Mouse (Mus musculus): ENCODE measurements around the gene Pdss1. TPM values are rescaled to one million over a fixed set of nuclear protein-coding genes. Genes with fewer than 3 reads are reported as not detected.

Gene Pdss1
- polyA plus RNA-seq, 2 experiments: 15.9 to 16.9 TPM

DNA sequence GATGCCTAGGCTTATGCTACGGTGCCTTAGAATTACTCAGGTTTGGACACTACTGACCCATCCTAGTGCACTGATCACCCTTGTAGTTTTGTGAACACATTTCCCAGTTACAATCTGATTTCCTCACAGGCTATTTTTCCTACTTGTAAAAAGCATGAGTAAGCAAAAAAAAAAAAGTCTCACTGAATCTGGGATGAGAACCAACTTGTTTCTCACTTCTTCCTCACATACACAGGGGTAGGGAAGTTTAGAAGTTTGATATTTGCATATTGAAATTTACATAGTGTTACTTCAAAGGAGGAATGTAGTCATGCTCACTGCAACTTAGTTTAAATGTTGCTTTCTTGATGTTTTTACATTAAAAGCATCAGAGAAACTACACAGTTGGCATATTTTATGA, 38.2 kb downstream of the Pdss1 start:
- DNase-seq (ENCODE audit: low spot score) (no peak), ATAC-seq (ENCODE audit: low FRiP score, low read depth) (no peak)
- Histone ChIP-seq H3K4me1 (ENCODE audit: control insufficient read depth, insufficient read depth, low read length) (no peaks in the 10 kb centered on the region), H3K9ac (ENCODE audit: low read depth, low read length, severe bottlenecking) (no peak overlapping the region), H3K4me3 (replicated peaks; ENCODE audit: low read length) (no peak overlapping the region), H3K9me3 (ENCODE audit: control insufficient read depth, low read length) (no peaks in the 10 kb centered on the region), H3K4me2 (replicated peaks; ENCODE audit: low read depth, low read length, severe bottlenecking) (no peak overlapping the region), H3K36me3 (ENCODE audit: control insufficient read depth, insufficient read depth, low read length) (peaks cover 18% of the 10 kb centered on the region; the same call in 1 of the 2 replicates), H3K27ac (replicated peaks; ENCODE audit: low read depth, low read length) (no peak overlapping the region), H3K27me3 (ENCODE audit: control insufficient read depth, insufficient read depth, low read length) (no peaks in the 10 kb centered on the region)
- TF ChIP-seq POLR2A (IDR thresholded peaks at IDR 0.05; ENCODE audit: borderline replicate concordance, extremely low read depth, insufficient read depth, insufficient read length): no peak
- WGBS: 79% methylated on average over 1 of the region's 1 CpGs

DNA sequence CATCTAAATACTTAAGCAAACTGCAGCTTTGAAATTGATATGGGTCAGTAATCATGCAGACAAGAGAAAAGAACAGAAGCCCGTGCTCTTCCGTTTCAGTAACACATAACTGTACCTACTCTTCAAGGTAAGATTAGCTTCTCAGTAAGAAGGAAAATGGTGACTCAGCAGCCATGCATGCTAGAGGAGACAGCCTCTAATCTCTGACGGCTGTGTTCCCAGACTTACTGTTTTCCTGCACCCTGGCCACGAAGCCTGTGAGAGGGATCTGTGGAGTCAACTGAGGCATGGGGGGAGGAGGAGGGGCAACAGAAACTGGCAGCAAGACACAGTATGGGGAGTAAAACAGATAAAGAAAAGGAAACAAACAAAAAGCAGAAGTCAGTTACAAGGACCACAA, 54.6 kb downstream of the Pdss1 start:
- no peaks in the 10 kb centered on the region for H3K4me1 ChIP-seq (ENCODE audit: control insufficient read depth, insufficient read depth, low read length)
- no peak overlapping the region for H3K27ac ChIP-seq (replicated peaks; ENCODE audit: low read depth, low read length)
- peaks cover 22% of the 10 kb centered on the region for H3K36me3 ChIP-seq (ENCODE audit: control insufficient read depth, insufficient read depth, low read length)
- TF ChIP-seq POLR2A (IDR thresholded peaks at IDR 0.05; ENCODE audit: borderline replicate concordance, extremely low read depth, insufficient read depth, insufficient read length): no peak
- ATAC-seq (ENCODE audit: low FRiP score, low read depth) (no peak), DNase-seq (ENCODE audit: low spot score) (no peak)
- WGBS: 50% methylated on average over 4 of the region's 4 CpGs
- H3K4me2 ChIP-seq (replicated peaks; ENCODE audit: low read depth, low read length, severe bottlenecking): no peak overlapping the region
- no peak overlapping the region for H3K9ac ChIP-seq (ENCODE audit: low read depth, low read length, severe bottlenecking)
- H3K4me3 ChIP-seq (replicated peaks; ENCODE audit: low read length): no peak overlapping the region
- no peaks in the 10 kb centered on the region for H3K27me3 ChIP-seq (ENCODE audit: control insufficient read depth, insufficient read depth, low read length)
- H3K9me3 ChIP-seq (ENCODE audit: control insufficient read depth, low read length): no peaks in the 10 kb centered on the region

DNA sequence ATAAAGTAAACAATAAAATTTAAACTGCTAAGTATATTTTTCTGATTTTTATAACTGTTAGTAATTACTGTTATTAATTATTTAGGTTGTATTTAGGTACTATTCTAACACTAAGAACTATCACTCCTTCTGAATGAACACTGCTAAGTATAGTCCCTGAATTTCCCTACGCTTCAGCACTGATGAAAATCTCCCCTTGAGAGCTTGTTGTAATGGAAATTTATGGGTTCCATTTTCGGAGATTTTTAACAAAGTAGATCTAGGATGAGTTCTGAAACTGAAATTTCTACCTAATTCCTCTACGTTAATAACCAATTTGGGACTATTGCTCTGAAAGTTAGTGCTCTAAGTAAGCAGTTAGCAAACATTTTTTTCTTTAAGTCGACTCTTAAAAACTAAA, 59.0 kb downstream of the Pdss1 start:
- Histone ChIP-seq H3K4me3 (replicated peaks; ENCODE audit: low read length) (no peak overlapping the region), H3K4me2 (replicated peaks; ENCODE audit: low read depth, low read length, severe bottlenecking) (no peak overlapping the region), H3K4me1 (ENCODE audit: control insufficient read depth, insufficient read depth, low read length) (no peaks in the 10 kb centered on the region), H3K27ac (replicated peaks; ENCODE audit: low read depth, low read length) (no peak overlapping the region), H3K9ac (ENCODE audit: low read depth, low read length, severe bottlenecking) (no peak overlapping the region), H3K27me3 (ENCODE audit: control insufficient read depth, insufficient read depth, low read length) (no peaks in the 10 kb centered on the region), H3K36me3 (ENCODE audit: control insufficient read depth, insufficient read depth, low read length) (peaks cover 7% of the 10 kb centered on the region; the same call in 1 of the 2 replicates), H3K9me3 (ENCODE audit: control insufficient read depth, low read length) (no peaks in the 10 kb centered on the region)
- no peak for TF ChIP-seq POLR2A (IDR thresholded peaks at IDR 0.05; ENCODE audit: borderline replicate concordance, extremely low read depth, insufficient read depth, insufficient read length)
- ATAC-seq (ENCODE audit: low FRiP score, low read depth): no peak
- WGBS: 81% methylated on average over 4 of the region's 4 CpGs
- no peak for DNase-seq (ENCODE audit: low spot score)

DNA sequence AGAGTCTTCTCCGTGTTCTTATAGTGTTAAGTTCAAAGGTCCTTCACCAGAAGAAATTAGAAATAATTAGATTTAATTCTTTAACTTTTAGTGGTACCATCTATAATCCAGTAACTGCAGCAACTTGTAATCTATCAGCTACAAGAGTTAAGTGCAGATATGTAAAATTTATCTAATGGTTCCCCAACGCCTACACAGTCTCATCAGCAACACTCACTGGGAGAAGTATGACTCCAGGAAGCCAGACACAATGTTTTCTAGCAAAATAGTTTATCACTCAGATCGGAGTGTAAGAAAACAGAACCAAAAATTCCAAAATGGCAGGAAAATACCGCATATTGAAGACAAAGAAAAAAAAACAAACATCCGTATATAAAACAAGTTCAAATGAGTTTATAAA, 60.6 kb downstream of the Pdss1 start:
- Histone ChIP-seq H3K27ac (replicated peaks; ENCODE audit: low read depth, low read length) (no peak overlapping the region), H3K9me3 (ENCODE audit: control insufficient read depth, low read length) (no peaks in the 10 kb centered on the region), H3K27me3 (ENCODE audit: control insufficient read depth, insufficient read depth, low read length) (no peaks in the 10 kb centered on the region), H3K36me3 (ENCODE audit: control insufficient read depth, insufficient read depth, low read length) (peaks cover 3% of the 10 kb centered on the region; the same call in 1 of the 2 replicates), H3K9ac (ENCODE audit: low read depth, low read length, severe bottlenecking) (no peak overlapping the region), H3K4me3 (replicated peaks; ENCODE audit: low read length) (no peak overlapping the region), H3K4me2 (replicated peaks; ENCODE audit: low read depth, low read length, severe bottlenecking) (no peak overlapping the region), H3K4me1 (ENCODE audit: control insufficient read depth, insufficient read depth, low read length) (no peaks in the 10 kb centered on the region)
- DNase-seq (ENCODE audit: low spot score) (no peak), ATAC-seq (ENCODE audit: low FRiP score, low read depth) (no peak)
- WGBS: 91% methylated on average over 5 of the region's 5 CpGs
- TF ChIP-seq POLR2A (IDR thresholded peaks at IDR 0.05; ENCODE audit: borderline replicate concordance, extremely low read depth, insufficient read depth, insufficient read length): no peak

DNA sequence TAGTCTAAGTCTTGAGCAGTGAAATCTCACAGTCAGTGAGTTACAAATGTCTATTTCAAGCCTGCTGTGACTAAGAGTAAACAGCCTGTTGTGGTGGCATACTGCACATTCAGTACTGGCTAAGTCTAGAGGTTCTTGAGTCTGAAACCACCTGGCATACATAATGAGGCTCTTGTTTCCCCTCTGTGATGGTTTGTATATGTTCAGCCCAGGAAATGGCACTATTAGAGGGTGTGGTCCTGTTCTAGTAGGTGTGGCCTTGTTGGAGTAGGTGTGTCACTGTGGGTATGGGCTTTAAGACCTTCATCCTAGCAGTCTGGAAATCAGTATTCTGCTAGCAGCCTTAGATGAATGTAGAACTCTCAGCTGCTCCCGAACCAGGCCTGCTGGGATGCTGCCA, 62.1 kb downstream of the Pdss1 start:
- H3K9me3 ChIP-seq (ENCODE audit: control insufficient read depth, low read length): no peaks in the 10 kb centered on the region
- no peaks in the 10 kb centered on the region for H3K4me1 ChIP-seq (ENCODE audit: control insufficient read depth, insufficient read depth, low read length)
- H3K36me3 ChIP-seq (ENCODE audit: control insufficient read depth, insufficient read depth, low read length): peaks cover 3% of the 10 kb centered on the region; the same call in 1 of the 2 replicates
- TF ChIP-seq POLR2A (IDR thresholded peaks at IDR 0.05; ENCODE audit: borderline replicate concordance, extremely low read depth, insufficient read depth, insufficient read length): no peak
- ATAC-seq (ENCODE audit: low FRiP score, low read depth) (no peak), DNase-seq (ENCODE audit: low spot score) (no peak)
- H3K9ac ChIP-seq (ENCODE audit: low read depth, low read length, severe bottlenecking): no peak overlapping the region
- H3K27me3 ChIP-seq (ENCODE audit: control insufficient read depth, insufficient read depth, low read length): no peaks in the 10 kb centered on the region
- H3K27ac ChIP-seq (replicated peaks; ENCODE audit: low read depth, low read length): no peak overlapping the region
- no peak overlapping the region for H3K4me2 ChIP-seq (replicated peaks; ENCODE audit: low read depth, low read length, severe bottlenecking)
- H3K4me3 ChIP-seq (replicated peaks; ENCODE audit: low read length): no peak overlapping the region
- 76% methylated on average over 1 of the region's 1 CpGs for WGBS

DNA sequence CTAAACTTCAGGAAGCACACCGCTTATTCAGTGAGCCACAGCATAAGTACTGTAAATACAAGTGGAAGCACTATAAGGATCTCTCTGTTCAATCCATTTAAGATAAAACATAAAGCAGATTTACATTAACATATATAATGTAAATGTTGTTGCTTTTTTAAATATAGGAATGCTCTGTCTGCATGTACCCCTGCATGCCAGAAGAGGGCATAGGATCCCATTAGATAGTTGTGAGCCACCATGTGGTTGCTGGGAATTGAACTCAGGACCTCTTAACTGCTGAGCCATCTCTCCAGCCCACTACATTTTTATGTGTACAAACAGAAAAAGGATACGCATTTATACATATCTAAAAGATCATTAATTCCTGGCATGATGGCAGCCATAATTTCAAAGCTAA, 66.4 kb downstream of the Pdss1 start:
- TF ChIP-seq POLR2A (IDR thresholded peaks at IDR 0.05; ENCODE audit: borderline replicate concordance, extremely low read depth, insufficient read depth, insufficient read length): no peak
- Histone ChIP-seq H3K27ac (replicated peaks; ENCODE audit: low read depth, low read length) (no peak overlapping the region), H3K9ac (ENCODE audit: low read depth, low read length, severe bottlenecking) (no peak overlapping the region), H3K36me3 (ENCODE audit: control insufficient read depth, insufficient read depth, low read length) (no peaks in the 10 kb centered on the region; the same call in 1 of the 2 replicates), H3K9me3 (ENCODE audit: control insufficient read depth, low read length) (no peaks in the 10 kb centered on the region), H3K27me3 (ENCODE audit: control insufficient read depth, insufficient read depth, low read length) (no peaks in the 10 kb centered on the region), H3K4me3 (replicated peaks; ENCODE audit: low read length) (no peak overlapping the region), H3K4me2 (replicated peaks; ENCODE audit: low read depth, low read length, severe bottlenecking) (no peak overlapping the region), H3K4me1 (ENCODE audit: control insufficient read depth, insufficient read depth, low read length) (no peaks in the 10 kb centered on the region)
- WGBS: 98% methylated on average over 2 of the region's 2 CpGs
- DNase-seq (ENCODE audit: low spot score): no peak
- no peak for ATAC-seq (ENCODE audit: low FRiP score, low read depth)

All from limb, embryonic 14.5 days (tissue).